Mouse (Mus musculus): ENCODE data around the gene Stxbp6. TPM values are rescaled to one million over a fixed set of nuclear protein-coding genes. Genes with fewer than 3 reads are reported as not detected.

The Stxbp6 gene
- polyA plus RNA-seq, 1 experiment from 2014 or later = 15.6 TPM

DNA sequence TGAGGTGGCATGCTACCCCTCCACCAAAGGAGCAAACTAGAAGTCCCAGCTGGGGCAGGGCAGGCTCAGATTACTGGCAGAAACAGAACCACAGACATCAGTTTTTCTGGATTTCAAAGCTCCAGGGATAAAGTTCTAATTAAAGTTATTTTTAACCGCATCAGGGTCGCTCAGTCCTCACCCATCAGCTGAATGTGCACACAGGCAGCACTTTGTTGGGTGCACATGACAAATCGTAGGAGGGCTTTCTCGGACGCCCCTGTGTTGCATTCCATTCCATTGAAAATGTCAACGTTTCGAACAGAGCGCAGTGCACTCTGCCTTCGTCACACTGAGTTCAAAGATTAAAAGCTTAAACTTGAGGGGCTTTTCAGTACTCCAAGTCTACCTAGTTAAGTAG, 84.1 kb downstream of the Stxbp6 start:
- H3K9ac ChIP-seq (replicated peaks) = no peak overlapping the region
- ATAC-seq (ENCODE audit: low FRiP score, low read depth) = no peak
- H3K36me3 ChIP-seq = no peaks in the 10 kb centered on the region
- H3K4me2 ChIP-seq (replicated peaks) = no peak overlapping the region
- H3K27me3 ChIP-seq = no peaks in the 10 kb centered on the region
- no peak overlapping the region for H3K27ac ChIP-seq (replicated peaks)
- no peaks in the 10 kb centered on the region for H3K9me3 ChIP-seq
- no peak overlapping the region for H3K4me3 ChIP-seq
- 0 out of 2 replicates have a peak, but pooled peaks cover 5% of the 10 kb centered on the region for H3K4me1 ChIP-seq
- WGBS = 65% methylated on average over 9 of the region's 9 CpGs

DNA sequence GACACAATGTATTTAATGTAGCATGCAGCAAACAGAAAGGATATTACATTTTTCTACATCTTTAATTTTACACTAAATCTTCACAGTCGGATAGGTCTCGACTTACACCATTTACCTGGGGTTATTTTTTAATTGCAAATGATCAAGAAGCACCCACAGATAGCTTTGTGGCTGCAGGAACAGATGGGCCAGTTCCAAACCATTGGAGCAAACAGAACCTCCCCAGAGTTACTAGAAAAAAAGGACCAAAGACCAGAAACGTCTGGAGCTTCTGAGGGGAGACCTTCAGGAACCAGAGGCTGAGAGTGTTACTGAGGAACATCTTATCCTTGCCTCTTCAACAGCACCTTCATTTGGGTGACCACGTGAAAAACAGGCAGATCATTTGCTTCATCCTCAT, 85.5 kb downstream of the Stxbp6 start:
- H3K4me3 ChIP-seq = no peak overlapping the region
- H3K4me1 ChIP-seq = 0 out of 2 replicates have a peak, but pooled peaks cover 5% of the 10 kb centered on the region
- no peak overlapping the region for H3K9ac ChIP-seq (replicated peaks)
- H3K36me3 ChIP-seq = no peaks in the 10 kb centered on the region
- no peak overlapping the region for H3K4me2 ChIP-seq (replicated peaks)
- no peak overlapping the region for H3K27ac ChIP-seq (replicated peaks)
- no peaks in the 10 kb centered on the region for H3K9me3 ChIP-seq
- no peak for ATAC-seq (ENCODE audit: low FRiP score, low read depth)
- 86% methylated on average over 4 of the region's 4 CpGs for WGBS
- no peaks in the 10 kb centered on the region for H3K27me3 ChIP-seq

DNA sequence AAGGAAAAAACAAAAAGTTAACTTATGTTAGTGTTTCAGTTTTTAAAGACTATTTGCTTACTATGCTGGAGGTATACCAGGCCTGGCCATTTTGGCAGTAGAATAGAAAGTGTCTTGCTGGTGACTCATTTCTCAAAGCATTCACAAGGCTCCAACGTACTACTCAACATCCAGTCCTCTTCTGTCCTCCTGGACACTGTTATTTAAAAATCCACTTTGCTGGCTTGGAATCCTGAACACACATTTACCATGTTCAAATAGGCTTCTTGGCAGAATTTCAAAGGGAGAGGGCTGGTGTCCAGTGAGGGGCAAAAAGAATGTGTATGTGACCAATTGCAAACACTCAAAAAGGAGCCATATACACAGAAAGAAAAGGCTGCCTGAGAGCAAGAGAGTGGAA, 86.7 kb downstream of the Stxbp6 start:
- H3K27ac ChIP-seq (replicated peaks) = no peak overlapping the region
- H3K27me3 ChIP-seq = no peaks in the 10 kb centered on the region
- 87% methylated on average over 1 of the region's 1 CpGs for WGBS
- 0 out of 2 replicates have a peak, but pooled peaks cover 5% of the 10 kb centered on the region for H3K4me1 ChIP-seq
- no peaks in the 10 kb centered on the region for H3K36me3 ChIP-seq
- no peak overlapping the region for H3K9ac ChIP-seq (replicated peaks)
- no peaks in the 10 kb centered on the region for H3K9me3 ChIP-seq
- no peak overlapping the region for H3K4me2 ChIP-seq (replicated peaks)
- H3K4me3 ChIP-seq = no peak overlapping the region
- no peak for ATAC-seq (ENCODE audit: low FRiP score, low read depth)

DNA sequence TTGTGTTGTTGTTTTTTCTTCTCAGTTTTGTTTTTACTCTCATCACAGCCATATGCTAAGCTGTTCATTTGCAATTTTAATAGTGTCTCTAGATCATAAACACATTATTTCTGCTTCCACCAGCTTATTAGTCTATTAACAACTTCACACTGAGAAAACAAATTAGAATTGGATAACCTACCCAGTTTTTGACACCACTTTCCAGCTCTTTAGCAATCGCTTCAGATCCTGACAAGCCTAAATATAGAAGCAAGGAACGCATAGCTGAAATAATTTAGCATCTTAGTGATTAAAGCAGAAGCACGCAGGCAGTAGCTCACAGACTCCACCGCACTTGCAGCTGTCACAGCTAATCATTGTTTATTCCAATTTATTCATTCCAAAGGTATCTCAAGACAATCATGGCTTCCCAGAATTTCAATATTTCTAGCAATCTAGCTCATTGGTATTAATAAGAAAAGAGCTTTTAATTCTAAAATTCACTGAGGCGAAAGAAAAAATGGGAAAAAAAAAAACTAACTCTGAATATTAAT, 95.1 kb downstream of the Stxbp6 start:
- no peaks in the 10 kb centered on the region for H3K9me3 ChIP-seq
- H3K27ac ChIP-seq (replicated peaks) = no peak overlapping the region
- H3K36me3 ChIP-seq = no peaks in the 10 kb centered on the region
- peaks cover 4% of the 10 kb centered on the region; the same call in 1 of the 2 replicates for H3K4me1 ChIP-seq
- WGBS = 82% methylated on average over 5 of the region's 5 CpGs
- no peaks in the 10 kb centered on the region for H3K27me3 ChIP-seq
- ATAC-seq (ENCODE audit: low FRiP score, low read depth) = no peak
- H3K4me2 ChIP-seq (replicated peaks) = no peak overlapping the region
- no peak overlapping the region for H3K9ac ChIP-seq (replicated peaks)
- H3K4me3 ChIP-seq = no peak overlapping the region

DNA sequence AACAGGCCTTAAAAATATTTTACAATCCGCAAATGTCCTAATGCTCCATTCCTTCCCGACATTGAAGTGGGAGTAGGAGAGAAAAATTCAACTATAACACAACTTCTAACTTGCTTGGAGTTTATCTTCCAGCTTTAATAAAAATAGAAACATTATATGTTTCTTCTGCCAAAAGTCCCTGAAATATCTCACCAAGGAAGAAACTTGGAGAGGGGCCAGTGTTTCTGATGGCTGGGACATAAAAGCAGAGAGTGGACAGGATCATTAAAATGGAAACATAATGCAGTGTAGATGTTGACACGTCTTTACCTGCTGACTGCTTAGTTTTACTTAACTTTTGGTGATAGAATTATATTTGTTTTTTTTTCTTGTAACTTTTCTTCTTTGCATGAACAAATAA, 99.2 kb downstream of the Stxbp6 start:
- 91% methylated on average over 3 of the region's 3 CpGs for WGBS
- Histone ChIP-seq H3K9me3 (no peaks in the 10 kb centered on the region), H3K27me3 (no peaks in the 10 kb centered on the region), H3K4me2 (replicated peaks) (no peak overlapping the region), H3K4me1 (peaks cover 4% of the 10 kb centered on the region; the same call in 1 of the 2 replicates), H3K36me3 (no peaks in the 10 kb centered on the region), H3K9ac (replicated peaks) (no peak overlapping the region), H3K4me3 (no peak overlapping the region), H3K27ac (replicated peaks) (no peak overlapping the region)
- no peak for ATAC-seq (ENCODE audit: low FRiP score, low read depth)

DNA sequence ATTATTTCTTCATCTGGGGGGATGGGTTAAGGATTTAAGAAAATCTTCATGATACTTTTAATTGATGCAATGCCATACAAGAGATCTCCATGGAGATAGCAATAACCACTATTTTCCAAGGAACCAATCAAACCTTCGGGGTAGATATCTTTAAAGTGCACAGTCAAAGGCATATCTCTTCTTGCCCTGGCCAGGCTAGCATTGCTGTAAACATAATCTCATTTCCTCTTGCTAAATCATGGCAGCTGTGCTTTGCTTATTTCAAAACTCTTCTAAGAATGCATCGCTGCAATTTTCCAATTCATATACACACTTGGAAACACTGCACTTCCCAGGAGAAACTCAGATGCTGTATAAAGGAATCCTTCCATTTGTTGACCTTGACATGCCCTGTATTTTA, 103.0 kb downstream of the Stxbp6 start:
- Histone ChIP-seq H3K4me3 (no peak overlapping the region), H3K27ac (replicated peaks) (no peak overlapping the region), H3K9me3 (no peaks in the 10 kb centered on the region), H3K27me3 (no peaks in the 10 kb centered on the region), H3K4me2 (replicated peaks) (no peak overlapping the region), H3K4me1 (no peaks in the 10 kb centered on the region), H3K36me3 (no peaks in the 10 kb centered on the region), H3K9ac (replicated peaks) (no peak overlapping the region)
- no peak for ATAC-seq (ENCODE audit: low FRiP score, low read depth)
- 88% methylated on average over 2 of the region's 2 CpGs for WGBS

DNA sequence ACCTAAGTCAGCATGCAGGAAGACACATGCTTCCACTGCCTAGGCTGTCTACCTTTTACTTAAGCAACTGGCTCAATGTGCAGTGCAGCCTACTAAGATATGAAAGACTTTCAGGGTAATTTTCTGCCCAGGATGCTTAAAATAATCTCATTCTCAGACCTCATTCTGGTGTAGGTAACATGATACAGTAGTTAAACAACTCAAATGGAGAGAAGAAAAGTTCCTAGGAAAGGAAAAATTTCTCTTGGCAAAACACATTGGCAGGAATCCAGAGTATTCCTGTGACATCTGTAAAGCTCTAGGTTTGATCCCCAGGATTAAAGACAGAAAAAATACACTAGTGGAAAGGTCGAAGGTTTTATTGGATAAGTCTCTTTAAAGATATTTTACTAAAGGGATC, 107.1 kb downstream of the Stxbp6 start:
- WGBS = 86% methylated on average over 1 of the region's 1 CpGs
- Histone ChIP-seq H3K4me1 (no peaks in the 10 kb centered on the region), H3K36me3 (no peaks in the 10 kb centered on the region), H3K4me3 (no peak overlapping the region), H3K4me2 (replicated peaks) (no peak overlapping the region), H3K27me3 (no peaks in the 10 kb centered on the region), H3K9ac (replicated peaks) (no peak overlapping the region), H3K27ac (replicated peaks) (no peak overlapping the region), H3K9me3 (no peaks in the 10 kb centered on the region)
- ATAC-seq (ENCODE audit: low FRiP score, low read depth) = no peak

DNA sequence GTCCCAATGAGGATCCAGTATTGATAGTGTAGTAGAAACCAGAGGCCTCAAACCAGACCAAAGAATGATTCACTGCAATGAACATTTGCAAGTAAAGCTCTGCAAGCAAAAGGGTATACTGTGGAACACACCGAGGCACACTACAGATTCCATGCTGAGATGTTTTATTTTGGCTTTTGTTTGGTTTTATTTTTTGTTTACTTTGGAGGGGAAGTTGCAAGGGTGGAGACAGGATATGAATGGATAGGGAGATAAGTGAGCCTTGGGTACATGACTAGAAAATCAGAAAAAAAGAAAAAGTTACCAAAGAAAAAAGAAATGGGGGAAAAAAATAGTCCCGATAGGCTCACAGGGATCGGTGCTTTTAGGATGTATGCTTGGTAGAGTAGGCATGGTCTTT, 117.0 kb downstream of the Stxbp6 start:
- no peak overlapping the region for H3K27ac ChIP-seq (replicated peaks)
- 88% methylated on average over 3 of the region's 3 CpGs for WGBS
- no peaks in the 10 kb centered on the region for H3K4me1 ChIP-seq
- no peak overlapping the region for H3K9ac ChIP-seq (replicated peaks)
- no peak for ATAC-seq (ENCODE audit: low FRiP score, low read depth)
- no peaks in the 10 kb centered on the region for H3K27me3 ChIP-seq
- no peaks in the 10 kb centered on the region for H3K36me3 ChIP-seq
- no peaks in the 10 kb centered on the region for H3K9me3 ChIP-seq
- no peak overlapping the region for H3K4me3 ChIP-seq
- no peak overlapping the region for H3K4me2 ChIP-seq (replicated peaks)

DNA sequence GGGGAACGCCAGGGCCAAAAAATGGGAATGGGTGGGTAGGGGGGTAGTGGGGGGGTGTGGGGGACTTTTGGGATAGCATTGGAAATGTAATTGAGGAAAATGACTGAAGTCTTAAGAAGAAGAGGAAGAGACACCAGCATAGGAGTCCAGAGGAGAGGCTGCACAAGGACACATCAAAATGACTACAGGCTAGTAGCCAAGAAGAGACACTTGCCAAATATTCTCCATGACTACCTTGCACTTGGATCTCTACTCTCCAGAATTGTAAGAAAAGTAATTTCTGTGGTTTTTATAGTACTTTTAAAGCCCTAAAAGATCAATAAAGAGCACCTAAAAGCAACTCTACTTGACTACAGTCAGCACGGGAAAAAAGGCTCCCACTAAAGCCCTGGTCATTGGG, 121.4 kb downstream of the Stxbp6 start:
- Histone ChIP-seq H3K4me2 (replicated peaks) (no peak overlapping the region), H3K9me3 (no peaks in the 10 kb centered on the region), H3K9ac (replicated peaks) (no peak overlapping the region), H3K27me3 (no peaks in the 10 kb centered on the region), H3K4me1 (no peaks in the 10 kb centered on the region), H3K36me3 (no peaks in the 10 kb centered on the region), H3K4me3 (no peak overlapping the region), H3K27ac (replicated peaks) (no peak overlapping the region)
- 94% methylated on average over 2 of the region's 2 CpGs for WGBS
- no peak for ATAC-seq (ENCODE audit: low FRiP score, low read depth)

DNA sequence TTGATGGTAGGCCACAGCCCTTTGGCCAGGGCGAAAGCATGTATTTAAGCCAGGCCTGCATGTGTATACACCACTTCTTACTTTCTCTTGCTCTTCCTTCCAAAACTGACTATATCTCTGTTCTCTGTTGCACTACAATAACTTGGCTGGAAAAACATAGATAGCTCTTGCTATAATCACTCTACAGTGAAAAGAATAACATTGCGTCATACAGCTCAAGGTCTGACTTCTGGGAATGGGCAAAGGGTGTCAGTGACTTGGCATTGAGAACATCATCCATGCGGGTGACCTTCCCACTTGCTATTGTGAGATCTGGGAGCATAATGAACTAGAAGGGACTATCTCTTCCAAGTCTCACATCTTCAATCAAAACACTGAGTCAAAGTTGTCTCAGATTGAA, 122.4 kb downstream of the Stxbp6 start:
- no peak overlapping the region for H3K4me3 ChIP-seq
- H3K9ac ChIP-seq (replicated peaks) = no peak overlapping the region
- no peak overlapping the region for H3K4me2 ChIP-seq (replicated peaks)
- H3K27ac ChIP-seq (replicated peaks) = no peak overlapping the region
- H3K36me3 ChIP-seq = no peaks in the 10 kb centered on the region
- no peaks in the 10 kb centered on the region for H3K9me3 ChIP-seq
- ATAC-seq (ENCODE audit: low FRiP score, low read depth) = no peak
- H3K27me3 ChIP-seq = no peaks in the 10 kb centered on the region
- H3K4me1 ChIP-seq = no peaks in the 10 kb centered on the region
- 92% methylated on average over 3 of the region's 3 CpGs for WGBS

DNA sequence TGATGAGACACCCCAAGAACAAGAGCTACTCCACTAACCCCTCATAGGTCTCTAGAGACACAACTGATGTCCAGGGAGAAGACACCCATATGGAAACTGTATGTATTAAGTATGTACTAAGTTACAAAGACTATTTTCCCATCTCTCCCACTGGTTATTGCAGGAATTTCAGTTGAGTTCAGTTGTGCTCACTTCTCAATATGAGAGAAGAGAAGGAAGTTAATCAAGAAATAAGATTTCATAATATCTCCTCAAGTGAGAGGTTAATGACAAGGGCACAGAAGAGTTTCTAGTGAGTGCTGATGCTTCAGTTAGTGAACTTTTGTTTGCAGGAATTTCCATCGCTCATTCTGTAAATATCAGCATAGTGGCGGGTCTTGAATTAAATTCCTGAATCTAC, 124.0 kb downstream of the Stxbp6 start:
- ATAC-seq (ENCODE audit: low FRiP score, low read depth) = no peak
- Histone ChIP-seq H3K9me3 (no peaks in the 10 kb centered on the region), H3K27me3 (no peaks in the 10 kb centered on the region), H3K4me2 (replicated peaks) (no peak overlapping the region), H3K4me3 (no peak overlapping the region), H3K4me1 (no peaks in the 10 kb centered on the region), H3K9ac (replicated peaks) (no peak overlapping the region), H3K36me3 (no peaks in the 10 kb centered on the region), H3K27ac (replicated peaks) (no peak overlapping the region)
- WGBS = 97% methylated on average over 2 of the region's 2 CpGs

DNA sequence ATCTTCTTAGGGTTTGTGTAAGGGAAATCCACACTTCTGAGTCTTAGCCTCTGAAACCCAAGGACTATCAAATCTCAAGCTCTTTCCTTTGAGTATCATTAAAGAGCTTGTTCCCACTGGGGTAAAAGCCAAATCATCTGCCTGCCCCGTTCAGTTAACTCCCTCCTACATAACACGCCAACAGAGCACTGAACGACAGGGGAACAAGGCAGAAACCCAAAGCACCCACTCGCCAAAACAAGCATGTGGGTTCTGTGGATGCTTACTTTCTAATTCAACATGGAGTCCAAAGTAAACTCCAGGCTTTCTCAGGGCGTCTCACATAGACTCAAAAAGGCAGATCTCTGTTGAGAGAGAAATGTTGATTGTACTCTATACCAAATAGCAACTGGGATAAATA, 126.7 kb downstream of the Stxbp6 start:
- Histone ChIP-seq H3K36me3 (no peaks in the 10 kb centered on the region), H3K4me3 (no peak overlapping the region), H3K27me3 (no peaks in the 10 kb centered on the region), H3K27ac (replicated peaks) (no peak overlapping the region), H3K9ac (replicated peaks) (no peak overlapping the region), H3K4me2 (replicated peaks) (no peak overlapping the region), H3K9me3 (no peaks in the 10 kb centered on the region), H3K4me1 (no peaks in the 10 kb centered on the region)
- 89% methylated on average over 5 of the region's 5 CpGs for WGBS
- no peak for ATAC-seq (ENCODE audit: low FRiP score, low read depth)

DNA sequence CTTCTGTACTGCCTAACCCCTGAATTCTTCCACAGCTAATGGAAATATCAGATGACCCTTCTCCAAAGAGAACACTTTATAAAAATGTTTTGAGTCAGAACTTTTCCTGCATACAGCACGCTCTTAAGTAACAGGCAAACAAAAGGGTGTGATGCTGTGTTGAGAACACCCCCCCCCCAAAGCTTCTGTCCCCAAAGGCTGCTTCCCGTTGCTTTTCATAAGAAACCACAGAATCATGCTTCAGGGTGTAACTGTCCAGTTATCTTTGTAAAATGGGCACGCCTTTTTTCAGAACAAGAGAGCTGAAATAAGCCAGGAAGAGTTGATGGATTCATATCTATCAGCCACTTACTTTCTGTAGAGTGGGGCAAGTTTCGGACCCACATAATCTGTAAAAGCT, 134.2 kb downstream of the Stxbp6 start:
- Histone ChIP-seq H3K4me3 (no peak overlapping the region), H3K27me3 (no peaks in the 10 kb centered on the region), H3K9me3 (no peaks in the 10 kb centered on the region), H3K36me3 (no peaks in the 10 kb centered on the region), H3K9ac (replicated peaks) (no peak overlapping the region), H3K27ac (replicated peaks) (no peak overlapping the region), H3K4me1 (no peaks in the 10 kb centered on the region), H3K4me2 (replicated peaks) (no peak overlapping the region)
- no peak for ATAC-seq (ENCODE audit: low FRiP score, low read depth)
- 92% methylated on average over 4 of the region's 4 CpGs for WGBS
